Mouse (Mus musculus) lung, adult 2 months (tissue): ENCODE measurements around the gene Thbs4.

ENCODE experiments used
- CTCF ChIP-seq: fragments of 200-500 bp; IDR thresholded peaks from 2 replicates; pipeline ENCODE4 v1.5.1; 2011; ENCODE audit warnings: mild to moderate bottlenecking, low read length, control low read depth; ENCODE audit not compliant: insufficient read depth
- POLR2A ChIP-seq: fragments of 200-500 bp; IDR thresholded peaks from 2 replicates; pipeline ENCODE4 v1.6.1; 2011; ENCODE audit warnings: low read depth, mild to moderate bottlenecking, control low read depth, low read length, borderline replicate concordance; ENCODE audit errors: extremely low read depth

DNA sequence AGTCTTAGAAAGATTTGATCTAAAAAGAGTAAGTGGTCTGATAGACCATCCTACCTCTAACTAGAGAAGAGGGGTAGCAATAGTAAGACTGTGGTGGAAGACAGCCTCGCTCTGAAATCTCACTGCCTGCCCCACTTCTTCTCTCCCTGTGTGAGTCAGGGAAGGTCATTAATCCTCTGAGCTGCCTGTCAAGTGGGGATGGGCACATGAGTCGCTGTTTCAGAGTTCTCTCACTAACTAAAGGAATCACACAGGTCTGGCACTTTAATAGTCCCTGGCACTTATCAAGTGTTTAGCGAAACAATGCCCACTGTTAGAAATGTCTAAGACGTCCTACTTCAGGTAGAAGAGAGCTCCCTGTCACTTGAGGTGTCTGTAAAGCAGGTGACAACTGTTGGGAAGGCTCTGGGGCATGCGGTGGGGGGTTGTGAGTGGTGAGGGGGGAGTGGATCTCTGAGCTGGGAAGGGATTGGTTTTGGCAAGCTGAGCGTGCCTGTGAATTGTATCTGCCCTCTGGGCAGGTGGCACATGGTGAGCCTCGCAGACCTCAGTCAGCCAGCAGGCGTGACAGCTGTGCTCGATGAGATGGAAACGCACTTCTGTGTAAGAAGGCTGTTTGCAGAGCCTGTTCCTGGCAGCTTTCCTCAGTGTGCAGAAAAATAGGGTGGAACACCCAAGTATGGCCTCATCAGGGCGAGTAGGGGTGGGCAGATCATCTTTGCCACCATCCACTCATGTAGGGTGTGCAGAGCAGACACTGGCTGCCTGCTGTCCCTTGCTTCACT is 57.9 kb downstream of the Thbs4 start:
- TF ChIP-seq POLR2A = no peak
- no peak for TF ChIP-seq CTCF
